Mouse (Mus musculus) small intestine, adult 2 months (tissue): ENCODE results near the gene Cphx3.
"Not testable (repeated sequence)": the region's sequence is repeated elsewhere in the genome, so short reads cannot be mapped to it uniquely, and the experiment has no call there.

Experiments used
- CTCF ChIP-seq: fragments of 200-500 bp; IDR thresholded peaks from 2 replicates; pipeline ENCODE4 v1.5.1; 2012; ENCODE audit warnings: low read depth, mild to moderate bottlenecking, control low read depth, inconsistent platforms, low read length, moderate library complexity, mixed read lengths; ENCODE audit not compliant: insufficient replicate concordance, insufficient read length; ENCODE audit errors: extremely low read depth
- POLR2A ChIP-seq: fragments of 200-500 bp; IDR thresholded peaks from 2 replicates; pipeline ENCODE4 v1.6.1; 2012; ENCODE audit warnings: low read depth, mild to moderate bottlenecking, control low read depth, inconsistent platforms, low read length, moderate library complexity

DNA sequence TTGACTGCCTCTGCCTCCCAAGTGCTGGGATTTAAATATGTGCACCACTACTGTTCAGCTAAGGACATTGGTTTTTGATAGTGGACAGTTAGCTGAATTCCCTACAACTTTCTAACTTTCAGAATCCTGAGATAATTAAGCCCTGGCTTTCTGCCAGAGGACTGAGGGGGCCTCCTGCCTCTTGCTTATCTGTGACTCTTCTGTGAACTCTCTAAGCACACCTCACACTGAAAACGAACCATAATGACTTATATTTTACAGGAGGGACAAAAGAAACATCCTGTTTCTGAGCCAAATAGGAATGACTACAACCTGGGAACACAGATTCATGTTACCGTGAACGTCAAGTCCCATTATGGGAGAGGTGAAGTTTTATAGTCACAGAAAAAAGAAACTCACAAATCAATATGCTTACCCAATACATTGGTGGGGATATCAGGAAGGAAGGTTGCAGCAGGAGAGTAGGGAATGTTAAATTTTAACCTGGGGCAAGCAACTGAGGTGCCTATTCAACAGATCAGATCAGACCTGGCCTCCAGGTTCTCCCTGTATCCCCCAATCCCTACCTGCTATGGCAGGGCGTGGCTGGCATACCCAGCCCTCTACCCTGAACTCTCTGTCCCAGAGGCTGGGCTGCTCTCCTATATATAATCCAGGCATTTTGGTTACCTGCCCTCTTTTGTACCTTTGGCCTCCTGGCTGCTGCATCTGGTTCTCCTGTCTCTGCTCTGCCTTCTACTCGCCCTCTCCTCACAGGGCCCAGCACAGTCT, 5.3 kb upstream of the Cphx3 start:
- not testable (repeated sequence) for TF ChIP-seq CTCF, POLR2A
